Mouse (Mus musculus): ENCODE results near the gene Gm14403. TPM values are rescaled to one million over a fixed set of nuclear protein-coding genes. Genes with fewer than 3 reads are reported as not detected.

Gm14403 gene
- total RNA-seq, 2 experiments from 2014 or later: 36.2 to 36.8 TPM

Other genes starting within 250 kb of the Gm14403 start
- gene Gm14409, start 231.2 kb upstream of the Gm14403 start, total RNA-seq (2021): under 1 TPM; 0.41 to 0.81 TPM
- gene Gm14412, start 173.9 kb upstream of the Gm14403 start, total RNA-seq (2021): under 1 TPM; 0.41 to 0.50 TPM
- gene Gm14418, start 99.9 kb upstream of the Gm14403 start, total RNA-seq (2021): 10 to 100 TPM; 11.3 to 11.7 TPM
- 10 to 100 TPM; 56.0 to 58.9 TPM for gene Zfp970, start 33.5 kb upstream of the Gm14403 start, total RNA-seq (2021)
- not detected for gene Gm14406, start 80.0 kb downstream of the Gm14403 start, total RNA-seq (2021)